Mouse (Mus musculus): ENCODE results near the gene Inhbb. TPM values are rescaled to one million over a fixed set of nuclear protein-coding genes. Genes with fewer than 3 reads are reported as not detected.

The Inhbb gene
- polyA plus RNA-seq, 1 experiment from 2014 or later, result 3.9 TPM

- Histone ChIP-seq H3K27me3 (replicated peaks; ENCODE audit: control insufficient read depth, insufficient read depth, low read length) (no peaks in the 10 kb centered on the region), H3K27ac (ENCODE audit: low read depth, low read length) (no peak overlapping the region), H3K4me1 (ENCODE audit: control insufficient read depth, insufficient read depth, low read length) (no peaks in the 10 kb centered on the region), H3K36me3 (ENCODE audit: control insufficient read depth, insufficient read depth, low read length) (no peaks in the 10 kb centered on the region), H3K9ac (ENCODE audit: low read length) (no peak overlapping the region), H3K4me3 (ENCODE audit: low read depth, low read length) (no peak overlapping the region), H3K9me3 (replicated peaks; ENCODE audit: control insufficient read depth, low read length) (no peaks in the 10 kb centered on the region), H3K4me2 (ENCODE audit: low read length) (no peak overlapping the region)
- DNase-seq (ENCODE audit: low spot score) (no peak), ATAC-seq (no peak)
- 82% methylated on average over 12 of the region's 12 CpGs for WGBS
Measured at GRCm38 (mm10) chr1:119367546-119367945, 54.5 kb downstream of the Inhbb start.

- no peak overlapping the region for H3K4me2 ChIP-seq (ENCODE audit: low read length)
- no peak for ATAC-seq
- 77% methylated on average over 6 of the region's 6 CpGs for WGBS
- no peaks in the 10 kb centered on the region for H3K4me1 ChIP-seq (ENCODE audit: control insufficient read depth, insufficient read depth, low read length)
- no peak overlapping the region for H3K27ac ChIP-seq (ENCODE audit: low read depth, low read length)
- no peaks in the 10 kb centered on the region for H3K36me3 ChIP-seq (ENCODE audit: control insufficient read depth, insufficient read depth, low read length)
- no peak for DNase-seq (ENCODE audit: low spot score)
- H3K9me3 ChIP-seq (replicated peaks; ENCODE audit: control insufficient read depth, low read length), result no peaks in the 10 kb centered on the region
- H3K9ac ChIP-seq (ENCODE audit: low read length), result no peak overlapping the region
- H3K27me3 ChIP-seq (replicated peaks; ENCODE audit: control insufficient read depth, insufficient read depth, low read length), result no peaks in the 10 kb centered on the region
- no peak overlapping the region for H3K4me3 ChIP-seq (ENCODE audit: low read depth, low read length)
Measured at GRCm38 (mm10) chr1:119366315-119366714, 55.7 kb downstream of the Inhbb start.

Other genes starting within 250 kb of the Inhbb start
- 41.6 and 43.7 TPM in 2 replicates for gene Ralb, start 82.5 kb upstream of the Inhbb start, polyA plus RNA-seq (2014; fragmentation: Nextera tagmentation; extraction: Ambion mirVana)
- gene Tmem185b, start 103.9 kb upstream of the Inhbb start, polyA plus RNA-seq (2014; fragmentation: Nextera tagmentation; extraction: Ambion mirVana), result 19.1 and 21.6 TPM in 2 replicates
- 16.8 and 17.9 TPM in 2 replicates for gene Epb41l5, start 226.8 kb upstream of the Inhbb start, polyA plus RNA-seq (2014; fragmentation: Nextera tagmentation; extraction: Ambion mirVana)

All from forebrain, embryonic 14.5 days (tissue).